Mouse (Mus musculus) thymus, postnatal 0 days (tissue): ENCODE measurements around the gene Ctcf. TPM values are rescaled to one million over a fixed set of nuclear protein-coding genes. Genes with fewer than 3 reads are reported as not detected.

ENCODE experiments used
- DNase-seq: peaks from one replicate; pipeline ENCODE4 v3.0.0-alpha.2; 2015; ENCODE audit warnings: low spot score
- polyA plus RNA-seq: library from polyadenylated mRNA; unstranded; fragments of >200 nt; fragmentation: Nextera tagmentation; extraction: Ambion mirVana; gene quantifications from 2 replicates; pipeline ENCODE4 v1.2.1, GENCODE M21; 2015

The Ctcf gene
- polyA plus RNA-seq, 1 experiment from 2014 or later = 255 TPM

DNA sequence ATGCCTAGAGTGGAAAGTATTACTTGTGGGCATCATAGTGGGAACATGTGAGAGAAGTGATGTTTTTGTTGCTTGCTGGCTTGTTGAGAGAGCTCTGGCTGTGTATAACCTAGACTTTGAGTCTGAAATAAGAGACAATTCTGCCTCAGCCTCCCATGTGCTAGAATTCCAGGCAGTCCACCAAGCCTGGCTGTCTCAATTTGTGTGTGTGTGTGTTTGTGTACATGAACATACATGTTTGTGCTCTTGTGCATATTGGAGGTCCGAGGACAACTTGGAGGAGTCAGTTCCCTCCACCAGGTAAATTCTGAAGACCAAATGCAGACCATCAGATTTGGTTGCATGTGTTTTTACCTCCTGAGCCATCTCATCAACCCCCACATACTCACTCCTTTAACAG is 8.8 kb downstream of the Ctcf start:
- no peak for DNase-seq

DNA sequence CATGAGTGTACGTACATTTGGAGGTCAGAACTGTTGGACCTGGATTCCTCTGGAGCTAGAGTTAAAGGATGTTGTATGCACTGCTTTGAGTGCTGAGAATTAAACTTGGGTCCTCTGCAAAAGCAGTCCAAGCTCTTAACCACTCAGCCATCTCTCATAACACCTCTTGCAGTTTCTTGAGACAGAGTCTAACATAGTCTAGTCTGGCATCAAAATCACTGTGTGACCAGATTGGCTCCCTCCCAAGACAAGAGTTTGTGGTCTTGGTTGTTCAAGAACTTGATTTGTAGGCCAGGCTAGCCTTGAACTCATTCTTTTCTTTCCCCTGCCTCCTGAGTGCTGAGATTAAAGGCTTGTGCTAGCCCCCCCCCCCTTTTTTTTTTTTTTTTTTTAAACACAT is 12.6 kb downstream of the Ctcf start:
- no peak for DNase-seq

DNA sequence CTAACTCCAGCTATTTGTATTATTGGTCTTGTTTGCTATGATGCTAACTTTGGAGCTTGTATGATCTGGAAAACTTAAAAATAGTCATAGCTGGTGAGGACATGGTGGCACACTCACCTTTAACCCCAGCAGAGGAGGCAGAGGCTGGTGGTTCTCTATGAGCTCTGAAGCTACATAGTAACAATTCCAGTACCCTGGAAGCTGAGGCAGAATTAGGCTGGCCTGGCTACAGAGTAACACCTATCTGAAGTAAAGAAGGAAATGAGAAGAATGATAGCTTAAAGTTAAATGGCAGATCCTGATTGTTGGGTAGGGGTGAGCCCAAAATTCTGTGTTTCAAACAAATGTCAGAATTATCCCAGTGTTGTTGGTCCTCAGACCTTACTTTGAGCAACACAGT is 21.3 kb downstream of the Ctcf start:
- no peak for DNase-seq

DNA sequence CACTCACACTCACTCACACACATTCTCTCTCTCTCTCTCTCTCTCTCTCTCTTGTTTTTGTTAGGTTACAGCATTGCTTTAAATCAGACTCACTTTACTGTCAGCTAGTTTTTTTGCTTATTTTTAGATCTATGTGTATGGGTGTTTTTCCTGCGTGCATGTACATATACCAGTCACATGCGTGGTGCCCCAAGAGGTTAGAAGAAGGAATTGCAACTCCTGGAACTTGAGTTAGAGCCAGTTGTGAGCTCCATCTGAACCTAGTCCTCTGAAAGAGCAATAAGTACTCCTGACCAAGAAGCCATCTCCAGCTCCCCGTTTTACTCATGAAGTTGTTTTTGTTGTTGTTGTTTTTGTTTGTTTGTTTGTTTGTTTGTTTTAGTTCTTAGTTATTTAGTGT is 24.8 kb downstream of the Ctcf start:
- DNase-seq = peak; percentile 69

DNA sequence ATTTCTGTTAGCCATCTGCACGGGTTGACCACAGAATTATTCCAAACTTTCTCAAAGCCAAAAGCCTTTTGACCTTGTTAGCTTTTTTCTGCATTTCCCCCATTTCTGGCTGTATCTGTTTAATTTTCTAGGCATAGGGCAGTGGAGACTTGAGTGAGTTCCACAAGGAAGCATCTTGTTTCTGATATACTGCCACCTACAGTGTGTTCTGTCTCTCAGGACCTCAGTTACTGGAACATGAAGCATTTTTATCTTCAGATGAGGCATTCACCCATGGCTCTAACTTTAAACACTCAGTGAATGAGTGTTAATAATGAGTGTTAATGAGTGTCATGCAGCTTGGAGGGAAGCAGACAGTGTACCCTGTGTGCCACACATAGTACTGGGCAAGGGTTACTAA is 41.5 kb downstream of the Ctcf start:
- no peak for DNase-seq

DNA sequence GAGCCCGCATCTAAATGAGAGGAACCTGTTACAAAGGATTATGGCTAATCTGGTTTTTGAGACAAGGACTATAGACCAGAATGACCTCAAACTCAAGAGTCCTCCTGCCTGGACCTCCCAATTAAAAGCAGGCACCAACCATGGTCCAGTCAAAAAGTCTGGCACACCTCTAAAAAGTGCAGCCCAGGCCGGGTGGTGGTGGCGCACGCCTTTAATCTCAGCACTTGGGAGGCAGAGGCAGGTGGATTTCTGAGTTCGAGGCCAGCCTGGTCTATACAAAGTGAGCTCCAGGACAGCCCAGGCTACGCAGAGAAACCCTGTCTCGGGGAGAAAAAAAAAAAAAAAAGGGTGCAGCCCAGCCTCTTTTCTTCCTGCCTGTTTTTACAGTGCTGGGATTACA is 49.0 kb downstream of the Ctcf start:
- no peak for DNase-seq

DNA sequence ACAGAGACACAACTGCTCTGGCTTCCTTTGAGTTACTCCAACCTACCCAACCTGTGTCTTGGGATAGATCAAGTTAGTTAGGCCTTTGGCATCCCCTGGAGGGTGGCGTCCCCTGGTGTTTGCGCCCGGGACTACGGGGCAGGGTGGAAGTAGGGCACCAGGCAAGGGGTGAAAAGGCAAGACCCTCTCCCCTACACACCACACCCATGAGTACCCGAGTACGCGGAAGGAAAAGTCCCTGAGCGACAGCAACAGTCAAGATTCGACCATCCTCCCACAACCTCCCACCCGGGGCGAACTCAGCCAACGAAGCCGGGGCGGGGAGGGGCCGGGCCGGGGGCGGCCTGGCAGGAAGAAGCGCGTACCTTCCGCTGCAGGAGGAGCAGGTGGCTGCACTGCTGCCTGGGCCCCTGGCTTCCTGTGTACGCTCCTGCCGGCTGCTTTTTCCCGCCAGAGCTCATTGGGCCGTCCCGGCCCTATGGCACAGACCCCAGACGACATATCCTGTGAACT is 49.5 kb downstream of the Ctcf start, which contains the start of gene Carmil2:
Gene Carmil2 (plus strand): TSS at position 479 of the 513 bp plus-strand sequence.
- peak; percentile 98 for DNase-seq

DNA sequence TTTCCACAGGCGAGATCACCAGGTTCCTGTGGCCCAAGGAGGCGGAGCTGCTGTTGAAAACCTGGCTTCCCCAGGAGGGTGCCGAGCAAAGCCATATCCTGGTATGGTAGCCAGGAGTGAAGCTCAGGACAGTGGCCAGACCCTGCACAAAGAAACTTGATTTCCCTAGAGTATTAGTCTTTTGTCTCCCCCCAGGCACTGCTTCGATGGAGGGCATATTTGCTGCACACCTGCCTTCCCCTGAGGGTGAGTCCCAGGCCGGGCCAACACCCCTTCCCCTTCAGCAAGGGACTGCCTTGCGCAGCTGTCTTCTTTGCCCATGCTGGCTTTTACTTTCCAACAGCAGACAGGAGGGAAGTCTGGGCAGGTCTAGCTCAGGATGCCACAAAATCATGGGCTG is 50.2 kb downstream of the Ctcf start:
- DNase-seq = peak; percentile 54

DNA sequence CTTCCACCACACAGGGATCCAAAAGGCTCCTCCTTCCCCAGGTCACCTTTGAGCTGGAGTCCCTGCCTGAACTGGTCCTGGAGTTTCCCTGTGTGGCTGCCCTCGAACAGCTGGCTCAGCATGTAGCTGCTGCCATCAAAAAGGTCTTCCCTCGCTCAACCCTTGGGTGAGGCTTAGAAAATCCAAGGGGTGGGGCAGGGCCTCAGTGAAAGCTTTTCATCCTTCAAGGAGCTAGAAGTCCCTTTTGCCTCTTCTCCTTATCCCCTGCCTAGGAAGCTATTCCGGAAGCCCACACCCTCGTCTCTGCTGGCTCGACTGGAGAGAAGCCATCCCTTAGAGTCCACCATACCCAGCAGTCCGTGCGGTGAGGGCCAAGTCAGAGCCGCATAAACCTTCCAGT is 51.1 kb downstream of the Ctcf start:
- DNase-seq = no peak

DNA sequence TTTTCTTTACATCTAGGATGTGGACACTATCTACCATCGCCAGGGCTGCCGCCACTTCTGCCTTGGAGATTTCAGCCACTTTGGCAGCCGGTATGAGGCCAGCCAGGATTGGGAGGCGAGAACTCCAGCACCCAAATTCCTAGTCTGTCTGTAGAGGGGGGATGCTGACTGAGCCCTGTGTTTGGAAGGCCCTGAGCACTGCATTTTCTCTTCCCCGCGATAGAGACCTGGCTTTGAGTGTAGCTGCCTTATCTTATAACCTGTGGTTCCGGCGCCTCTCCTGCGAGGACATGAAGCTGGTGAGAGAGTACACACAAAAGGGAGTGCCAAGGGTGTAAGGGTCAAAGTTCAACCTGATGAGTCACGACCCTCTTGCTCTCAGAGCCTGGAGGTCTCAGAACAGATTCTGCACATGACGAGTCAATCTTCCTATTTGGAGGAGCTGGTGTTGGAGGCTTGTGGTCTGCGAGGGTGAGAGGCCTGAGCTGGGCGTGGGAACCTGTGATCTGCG is 51.9 kb downstream of the Ctcf start:
- DNase-seq = no peak

DNA sequence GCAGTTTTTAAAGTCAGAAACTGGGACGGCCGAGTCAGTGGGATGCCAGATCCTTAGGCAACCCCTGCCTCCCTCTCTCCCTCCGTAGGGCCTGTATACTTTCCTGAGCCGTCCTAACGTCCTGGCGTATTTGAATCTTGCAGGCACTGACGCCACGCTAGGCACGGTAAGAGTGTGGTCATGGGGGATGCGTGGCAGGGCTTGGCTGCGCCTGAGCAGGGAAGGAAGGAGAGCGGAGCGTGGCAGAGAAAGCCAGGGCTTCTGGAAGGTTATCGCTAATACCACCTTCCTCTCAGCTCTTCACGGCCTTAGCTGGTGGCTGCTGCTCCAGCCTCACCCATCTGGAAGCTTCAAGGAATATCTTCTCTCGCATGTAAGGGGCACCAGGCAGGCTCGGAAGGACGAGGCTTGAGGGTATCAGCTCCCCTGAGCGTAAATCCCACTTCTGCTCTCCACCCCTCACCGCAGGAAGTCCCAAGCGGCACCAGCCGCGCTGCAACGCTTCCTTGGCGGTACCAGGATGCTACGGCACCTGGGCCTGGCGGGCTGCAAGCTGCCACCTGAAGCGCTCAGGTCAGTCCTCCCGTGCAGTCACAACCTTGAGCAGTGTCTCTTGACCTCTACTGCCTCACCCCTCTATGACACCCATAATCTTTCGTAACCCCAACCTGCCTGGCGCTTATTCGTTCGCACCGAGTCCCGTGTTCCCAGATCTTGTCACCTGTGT is 53.1 kb downstream of the Ctcf start:
- no peak for DNase-seq

DNA sequence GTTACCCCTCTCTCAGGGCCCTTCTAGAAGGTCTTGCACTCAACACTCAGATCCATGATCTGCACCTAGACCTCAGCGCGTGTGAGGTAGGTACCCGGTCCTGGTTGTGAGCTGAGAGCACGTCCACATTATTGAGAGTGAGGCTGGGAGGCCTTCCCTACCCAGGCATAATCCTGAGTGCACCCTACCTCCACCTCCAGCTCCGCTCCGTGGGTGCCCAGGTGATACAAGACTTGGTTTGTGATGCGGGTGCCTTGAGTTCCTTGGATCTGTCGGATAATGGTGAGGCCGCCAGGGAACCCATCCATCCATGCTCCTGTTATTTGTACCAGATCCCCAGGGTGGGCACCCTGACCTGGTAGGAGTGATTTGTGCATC is 53.6 kb downstream of the Ctcf start:
- no peak for DNase-seq

DNA sequence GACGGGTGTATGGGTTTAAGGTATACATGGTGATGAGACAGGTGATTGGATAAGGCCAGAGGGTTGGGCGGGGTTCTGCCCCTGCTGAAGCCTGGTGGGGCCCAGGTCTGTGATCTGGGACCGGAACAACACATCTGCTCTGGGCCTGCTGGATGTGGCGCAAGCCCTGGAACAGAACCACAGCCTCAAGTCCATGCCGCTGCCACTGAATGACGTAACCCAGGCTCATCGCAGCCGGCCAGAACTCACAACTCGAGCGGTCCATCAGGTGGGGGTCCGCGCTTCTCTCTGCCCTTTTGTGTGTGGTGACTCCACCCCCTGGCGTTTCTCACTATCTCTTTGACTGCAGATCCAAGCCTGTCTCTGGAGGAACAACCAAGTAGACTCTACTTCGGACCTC is 54.6 kb downstream of the Ctcf start:
- DNase-seq = no peak

DNA sequence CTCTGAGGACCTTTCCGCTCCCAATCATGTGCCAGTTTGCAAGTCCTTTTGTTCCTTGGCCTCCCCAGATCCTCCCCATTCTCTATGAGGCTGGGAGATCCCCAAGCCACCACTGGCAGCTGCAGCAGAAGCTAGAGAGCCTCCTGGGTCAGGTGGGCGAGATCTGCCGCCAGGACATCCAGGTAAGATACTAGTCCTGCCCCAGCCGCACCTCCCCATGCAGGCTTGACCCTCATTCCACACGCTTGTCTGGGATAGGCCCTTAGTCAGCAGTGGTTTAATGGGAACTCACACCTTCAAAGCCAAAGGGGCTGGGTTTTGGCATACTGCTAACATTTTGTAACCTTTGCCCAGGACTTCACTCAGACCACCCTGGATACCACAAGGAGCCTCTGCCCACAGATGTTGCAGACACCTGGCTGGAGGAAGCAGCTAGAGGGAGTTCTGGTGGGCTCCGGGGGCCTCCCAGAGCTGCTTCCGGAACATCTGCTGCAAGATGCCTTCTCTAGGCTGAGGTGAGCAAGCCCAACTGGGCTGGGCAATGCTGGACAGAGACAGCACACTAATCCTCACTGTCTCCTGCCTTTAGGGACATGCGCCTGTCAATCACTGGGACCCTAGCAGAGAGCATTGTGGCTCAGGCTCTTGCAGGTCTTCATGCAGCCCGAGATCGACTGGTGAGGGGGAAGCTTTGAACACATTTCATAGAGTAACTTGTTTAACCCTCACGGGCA is 56.2 kb downstream of the Ctcf start:
- no peak for DNase-seq

DNA sequence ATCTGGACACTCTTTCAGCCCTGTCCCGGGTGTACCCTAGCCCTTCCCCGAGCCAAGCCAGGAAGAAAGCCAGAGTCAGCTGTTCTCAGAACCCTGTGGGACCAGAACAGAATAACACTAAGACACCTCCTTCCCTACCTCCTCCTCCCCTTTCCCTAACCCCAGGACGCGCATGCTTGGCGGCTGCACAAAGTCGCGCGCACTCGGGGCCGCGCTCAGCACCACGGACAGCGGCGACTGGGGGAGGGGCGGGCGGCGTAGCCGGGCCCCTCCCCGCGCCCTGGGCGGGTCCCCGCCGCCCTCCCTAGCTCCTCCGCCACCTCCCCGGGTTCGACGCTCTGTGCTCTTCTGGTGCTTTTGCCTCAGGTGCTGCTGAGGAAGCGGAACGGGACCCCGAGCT is 57.3 kb downstream of the Ctcf start:
- DNase-seq = peak; percentile 40

DNA sequence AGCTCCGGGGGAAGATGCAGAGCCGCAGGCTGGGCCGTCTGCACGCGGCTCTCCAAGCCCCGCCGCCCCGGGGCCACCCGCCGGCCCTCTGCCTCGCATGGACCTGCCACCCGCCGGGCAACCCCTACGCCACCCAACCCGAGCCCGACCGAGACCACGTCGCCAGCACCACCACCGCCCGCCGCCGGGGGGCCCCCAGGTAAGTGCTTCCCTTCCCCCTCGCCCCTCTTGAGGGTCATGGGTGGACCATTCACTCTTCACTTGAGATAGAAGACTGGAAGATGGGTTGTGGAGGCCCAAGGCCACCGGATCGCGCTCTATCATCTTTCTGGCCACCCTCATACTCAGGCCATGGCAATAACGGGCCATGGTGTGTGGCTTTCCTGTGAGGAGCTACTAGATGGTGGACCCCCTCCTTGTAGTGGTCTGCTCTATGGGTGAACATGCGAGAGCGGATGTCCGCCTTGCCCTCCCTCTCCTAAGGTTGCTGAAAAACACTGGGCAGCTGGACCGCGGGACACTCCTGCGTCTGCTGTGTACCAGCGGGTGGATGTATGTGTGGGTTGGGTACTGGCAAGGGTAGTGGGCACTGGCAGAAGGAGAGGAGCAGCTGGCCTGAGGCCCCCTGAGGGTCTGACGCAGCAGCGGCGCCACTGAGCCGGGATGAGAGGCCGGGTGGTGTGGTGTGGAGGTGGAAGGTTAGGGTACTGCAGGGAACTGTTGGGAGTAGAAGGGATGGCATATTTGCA is 57.9 kb downstream of the Ctcf start:
- no peak for DNase-seq

DNA sequence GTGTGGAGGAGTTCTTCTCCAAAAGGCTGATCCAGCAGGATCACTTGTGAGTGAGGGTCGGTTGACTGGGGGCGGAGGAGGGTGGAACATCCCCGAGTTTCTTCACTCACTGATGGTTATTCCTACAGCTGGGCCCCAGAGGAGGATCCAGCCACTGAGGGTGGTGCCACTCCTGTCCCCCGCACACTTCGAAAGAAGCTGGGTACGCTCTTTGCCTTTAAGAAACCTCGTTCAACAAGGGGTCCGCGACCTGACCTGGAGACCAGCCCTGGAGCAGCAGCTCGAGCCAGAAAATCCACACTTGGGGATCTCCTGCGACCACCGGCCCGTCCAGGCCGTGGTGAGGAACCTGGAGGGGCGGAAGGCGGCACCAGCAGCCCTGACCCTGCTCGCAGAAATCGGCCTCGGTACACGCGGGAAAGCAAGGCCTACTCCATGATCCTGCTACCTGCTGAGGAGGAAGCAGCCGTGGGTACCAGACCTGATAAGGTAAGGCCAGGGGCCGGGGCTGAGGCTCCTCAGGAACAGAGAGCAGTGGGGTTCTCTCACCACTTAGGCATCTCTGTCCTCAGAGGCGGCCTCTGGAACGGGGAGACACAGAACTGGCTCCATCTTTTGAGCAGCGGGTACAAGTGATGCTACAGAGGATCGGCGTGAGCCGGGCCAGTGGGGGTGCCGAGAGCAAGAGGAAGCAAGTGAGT is 58.9 kb downstream of the Ctcf start:
- DNase-seq = no peak

DNA sequence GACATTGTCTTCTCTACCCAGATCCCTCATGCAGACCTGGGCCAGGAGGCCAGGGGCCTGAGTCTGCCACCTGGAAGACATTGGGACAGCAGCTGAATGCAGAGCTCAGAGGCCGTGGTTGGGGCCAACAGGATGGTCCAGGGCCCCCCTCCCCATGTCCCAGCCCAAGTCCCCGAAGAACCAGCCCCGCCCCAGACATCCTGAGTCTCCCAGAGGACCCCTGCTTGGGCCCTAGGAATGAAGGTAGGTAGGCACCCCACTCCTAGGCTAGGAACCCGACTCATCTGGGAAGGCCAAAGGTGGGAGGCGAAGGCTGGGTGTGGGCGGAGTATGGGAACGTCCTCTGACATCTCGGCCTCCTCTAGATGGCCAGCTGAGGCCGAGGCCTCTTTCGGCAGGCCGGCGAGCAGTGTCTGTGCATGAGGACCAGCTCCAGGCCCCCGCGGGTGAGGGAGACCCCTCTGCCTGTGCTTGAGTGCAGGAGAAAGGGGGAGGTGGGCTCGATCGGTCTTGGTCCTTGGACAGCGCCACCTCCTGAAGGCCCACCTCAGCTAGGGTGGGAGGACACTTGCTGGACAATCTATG is 60.9 kb downstream of the Ctcf start:
- DNase-seq = no peak

DNA sequence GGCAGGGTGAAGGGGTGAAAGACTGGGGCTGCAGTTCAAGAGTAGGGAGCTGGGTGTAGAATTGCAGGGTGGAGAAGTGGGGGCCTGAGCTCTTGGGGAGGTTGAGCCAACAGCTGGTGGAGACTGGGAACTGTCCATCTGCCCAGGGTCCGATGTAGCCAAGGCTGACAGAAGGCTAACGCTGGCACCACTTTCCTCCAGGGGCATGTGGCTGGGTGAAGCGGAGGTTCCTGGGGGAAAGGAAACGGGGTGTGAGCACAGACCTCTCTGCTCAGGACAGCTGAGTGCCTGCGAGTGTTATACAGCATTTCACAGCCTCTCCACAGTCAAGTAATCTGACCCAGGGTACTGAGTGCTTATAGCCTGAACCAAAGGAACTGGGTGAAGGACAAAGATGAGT is 62.4 kb downstream of the Ctcf start:
- DNase-seq = no peak

DNA sequence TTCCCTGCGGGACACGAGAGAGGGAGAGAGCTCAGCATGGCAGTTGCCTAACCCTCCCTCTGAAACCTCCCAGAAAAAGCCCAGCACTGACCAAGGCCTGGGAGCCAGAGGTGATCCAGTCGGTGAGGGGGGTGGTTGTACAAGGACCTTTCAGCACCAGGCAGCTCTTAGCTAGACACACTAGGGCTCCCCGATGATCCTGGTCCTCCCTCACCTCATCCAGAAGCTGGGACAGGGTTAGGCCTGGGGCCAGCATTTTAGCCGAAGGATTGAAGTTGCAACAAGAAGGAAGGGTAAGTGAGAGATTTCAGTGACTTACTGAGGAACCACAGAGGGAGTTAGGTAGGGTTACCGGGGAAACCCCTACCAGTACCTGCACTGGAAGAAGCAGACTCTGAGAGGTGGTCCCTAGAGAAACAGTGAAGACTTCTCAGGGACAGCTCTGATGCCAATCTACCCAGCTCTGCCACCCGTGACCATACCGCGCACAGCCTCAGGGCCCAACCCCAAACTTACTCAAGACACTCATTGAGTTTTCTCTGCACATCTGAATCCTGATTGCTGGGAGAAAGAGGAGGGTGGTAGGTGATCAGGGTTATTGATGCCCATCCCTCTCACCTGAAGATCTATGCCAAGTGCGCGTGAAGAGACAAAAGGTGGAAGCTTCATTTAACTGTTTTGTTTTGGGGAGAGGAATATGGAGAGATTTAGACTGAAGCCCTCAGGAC is 63.3 kb downstream of the Ctcf start:
- no peak for DNase-seq
